ENCODE assay signal across 8 mouse cellular contexts in genomic region chr9:63745821-63746632, GRCm38 (mm10). TPM values are rescaled to one million over a fixed set of nuclear protein-coding genes. Genes with fewer than 3 reads are reported as not detected.
DNase-seq lines count a peak whose midpoint lies in the region; ATAC-seq lines count a peak whose summit lies in the region.

No protein-coding gene starts in this region.

- DNase-seq in adrenal gland, adult (ENCODE audit: inconsistent age in 2 of 2, low spot score in 1 of 2), result peak; percentile 78 to 88
- DNase-seq in adrenal gland, postnatal 4 days (ENCODE audit: low spot score in 2 of 2), result no peak
- DNase-seq in 416B (ENCODE audit: low read depth), result peak; percentile 38
- no peak for DNase-seq in limb, embryonic 10.5 days (ENCODE audit: low spot score)
- no peak for DNase-seq in right cerebral cortex, adult 18-20 months
- no peak for DNase-seq in lung, postnatal 36 days
- DNase-seq in cerebellum, adult 11 months, result no peak

- WGBS in heart, embryonic 12.5 days, result 24% methylated on average over 19 of the region's 19 CpGs
- WGBS in limb, embryonic 10.5 days, result 46% methylated on average over 19 of the region's 19 CpGs

- H3K4me3 ChIP-seq in heart, embryonic 12.5 days, result no peak overlapping the region
- no peak overlapping the region for H3K4me3 ChIP-seq in limb, embryonic 10.5 days

- no peaks in the 10 kb centered on the region for H3K27me3 ChIP-seq in heart, embryonic 12.5 days (replicated peaks)
- no peaks in the 10 kb centered on the region for H3K27me3 ChIP-seq in limb, embryonic 10.5 days (ENCODE audit: low read depth, poor library complexity, severe bottlenecking)

- H3K27ac ChIP-seq in heart, embryonic 12.5 days (ENCODE audit: poor library complexity, severe bottlenecking), result peak overlapping the region; percentile 78
- peak overlapping the region; percentile 21 for H3K27ac ChIP-seq in limb, embryonic 10.5 days

- no peaks in the 10 kb centered on the region for H3K9me3 ChIP-seq in heart, embryonic 12.5 days (replicated peaks)
- no peaks in the 10 kb centered on the region for H3K9me3 ChIP-seq in limb, embryonic 10.5 days (replicated peaks)

- no peaks in the 10 kb centered on the region for H3K36me3 ChIP-seq in heart, embryonic 12.5 days
- H3K36me3 ChIP-seq in limb, embryonic 10.5 days, result peaks cover 16% of the 10 kb centered on the region

- peak overlapping the region; percentile 41 for H3K4me2 ChIP-seq in heart, embryonic 12.5 days

- ATAC-seq in heart, embryonic 12.5 days (ENCODE audit: insufficient number of reproducible peaks, low FRiP score), result peak; percentile 46; the same call in 1 of the 2 replicates

- peak overlapping the region; percentile 50 for H3K9ac ChIP-seq in heart, embryonic 12.5 days

- H3K4me1 ChIP-seq in heart, embryonic 12.5 days (replicated peaks), result peaks cover 96% of the 10 kb centered on the region
- H3K4me1 ChIP-seq in limb, embryonic 10.5 days, result peaks cover 86% of the 10 kb centered on the region

RNA-seq across cellular contexts. Expression of gene Smad3, which starts 11.8 kb away (rescaled TPM):
- 10 to 100 TPM; 39.6 to 43.5 TPM for total RNA-seq in adrenal gland, postnatal 4 days (2021)
- polyA plus RNA-seq in heart, embryonic 12.5 days (2016; fragmentation: Nextera tagmentation; extraction: Ambion mirVana), result 17.0 and 18.9 TPM in 2 replicates
- 27.1 and 27.7 TPM in 2 replicates for polyA plus RNA-seq in limb, embryonic 10.5 days (2016; fragmentation: Nextera tagmentation; extraction: Ambion mirVana)

Comparison
In these comparisons a context has a peak if more than half of its experiments do, and no peak if none do; other contexts are left out.
1. DNase-seq: peak in adrenal gland, adult (2 of 2) and 416B (single experiment); none in adrenal gland, postnatal 4 days (0 of 2), limb, embryonic 10.5 days (single experiment), right cerebral cortex, adult 18-20 months (single experiment), lung, postnatal 36 days (single experiment) and cerebellum, adult 11 months (single experiment).